Mouse (Mus musculus): Measurements from ENCODE around the gene Tmem144. TPM values are rescaled to one million over a fixed set of nuclear protein-coding genes. Genes with fewer than 3 reads are reported as not detected.

The Tmem144 gene
- polyA plus RNA-seq, 1 experiment from 2014 or later = 2.2 TPM

GRCm38 (mm10) chr3:79772701-79773100, 79.9 kb downstream of the Tmem144 start:
- ATAC-seq (ENCODE audit: low FRiP score, low TSS enrichment) (no peak), DNase-seq (ENCODE audit: low spot score) (no peak)
- 75% methylated on average over 2 of the region's 2 CpGs for WGBS
- no peak overlapping the region for H3K9ac ChIP-seq (ENCODE audit: low read length)
- H3K4me1 ChIP-seq (replicated peaks; ENCODE audit: control insufficient read depth, insufficient read depth) = no peaks in the 10 kb centered on the region
- no peak overlapping the region for H3K4me3 ChIP-seq (ENCODE audit: low read depth, low read length)
- TF ChIP-seq CTCF (IDR thresholded peaks at IDR 0.05; ENCODE audit: low read depth) (no peak), EP300 (optimal IDR thresholded peaks at IDR 0.05) (no peak)
- H3K27ac ChIP-seq (replicated peaks) = no peak overlapping the region
- H3K27me3 ChIP-seq (ENCODE audit: control insufficient read depth, insufficient read depth, low read length) = no peaks in the 10 kb centered on the region
- no peak overlapping the region for H3K4me2 ChIP-seq (replicated peaks; ENCODE audit: low read depth)
- H3K36me3 ChIP-seq (ENCODE audit: control insufficient read depth, insufficient read depth, low read length) = no peaks in the 10 kb centered on the region
- H3K9me3 ChIP-seq (ENCODE audit: control insufficient read depth, low read length) = no peaks in the 10 kb centered on the region

Other genes starting within 250 kb of the Tmem144 start
- gene 4930579G24Rik, start 223.7 kb downstream of the Tmem144 start, polyA plus RNA-seq (2015; fragmentation: Nextera tagmentation; extraction: Ambion mirVana) = 10.1 and 11.1 TPM in 2 replicates
- 74.1 and 79.6 TPM in 2 replicates for gene Etfdh, start 223.3 kb downstream of the Tmem144 start, polyA plus RNA-seq (2015; fragmentation: Nextera tagmentation; extraction: Ambion mirVana)
- gene Rxfp1, start 114.9 kb downstream of the Tmem144 start, polyA plus RNA-seq (2015; fragmentation: Nextera tagmentation; extraction: Ambion mirVana) = 0.04 TPM in 1 of 2 replicates, not detected in the other
- gene Fam198b, start 31.8 kb upstream of the Tmem144 start, polyA plus RNA-seq (2015; fragmentation: Nextera tagmentation; extraction: Ambion mirVana) = 7.9 and 8.6 TPM in 2 replicates

All from stomach, postnatal 0 days (tissue).